Mouse (Mus musculus): ENCODE results near the gene Setd1a.
"Not testable (repeated sequence)": the region's sequence is repeated elsewhere in the genome, so short reads cannot be mapped to it uniquely, and the experiment has no call there.

Gene Setd1a

DNA sequence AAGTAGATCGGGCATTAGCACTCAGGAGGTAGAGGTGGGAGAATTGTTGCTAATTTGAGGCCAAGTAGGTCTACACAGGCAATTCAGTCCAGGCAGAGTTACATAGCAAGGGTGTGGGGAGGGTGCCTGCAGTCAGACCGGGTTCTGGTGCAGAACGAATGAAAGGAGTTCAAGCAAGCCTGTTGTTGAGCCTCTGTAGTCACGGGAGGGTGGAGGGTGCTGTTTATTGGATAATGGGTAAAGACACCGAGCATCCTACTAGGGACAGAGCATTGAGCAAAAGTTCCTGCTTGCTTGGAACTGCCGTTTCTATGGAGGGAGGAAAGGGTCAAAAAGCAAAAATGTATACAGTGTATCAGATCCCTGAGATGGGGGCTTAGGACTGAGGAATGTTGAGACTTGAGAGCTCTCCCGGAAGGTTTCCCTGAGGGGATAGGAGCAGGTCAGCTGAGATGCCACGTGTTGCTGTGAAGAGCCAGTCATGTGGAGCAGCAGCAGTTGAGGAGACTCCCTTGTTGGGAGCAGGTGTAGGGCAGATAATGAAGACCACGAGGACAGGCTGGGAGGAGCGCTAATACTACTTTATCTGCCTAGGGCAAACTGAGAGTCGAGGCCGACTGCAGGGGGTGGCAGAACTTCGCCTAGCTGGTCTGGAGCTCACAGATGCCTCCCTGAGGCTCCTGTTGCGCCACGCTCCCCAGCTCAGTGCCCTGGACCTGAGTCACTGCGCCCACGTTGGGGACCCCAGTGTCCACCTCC lies 9.4 kb upstream of the Setd1a start:
- DNase-seq: no peak

- DNase-seq: peak; percentile 65
Measured at GRCm38 (mm10) chr7:127767671-127768345, 8.7 kb upstream of the Setd1a start.

DNA sequence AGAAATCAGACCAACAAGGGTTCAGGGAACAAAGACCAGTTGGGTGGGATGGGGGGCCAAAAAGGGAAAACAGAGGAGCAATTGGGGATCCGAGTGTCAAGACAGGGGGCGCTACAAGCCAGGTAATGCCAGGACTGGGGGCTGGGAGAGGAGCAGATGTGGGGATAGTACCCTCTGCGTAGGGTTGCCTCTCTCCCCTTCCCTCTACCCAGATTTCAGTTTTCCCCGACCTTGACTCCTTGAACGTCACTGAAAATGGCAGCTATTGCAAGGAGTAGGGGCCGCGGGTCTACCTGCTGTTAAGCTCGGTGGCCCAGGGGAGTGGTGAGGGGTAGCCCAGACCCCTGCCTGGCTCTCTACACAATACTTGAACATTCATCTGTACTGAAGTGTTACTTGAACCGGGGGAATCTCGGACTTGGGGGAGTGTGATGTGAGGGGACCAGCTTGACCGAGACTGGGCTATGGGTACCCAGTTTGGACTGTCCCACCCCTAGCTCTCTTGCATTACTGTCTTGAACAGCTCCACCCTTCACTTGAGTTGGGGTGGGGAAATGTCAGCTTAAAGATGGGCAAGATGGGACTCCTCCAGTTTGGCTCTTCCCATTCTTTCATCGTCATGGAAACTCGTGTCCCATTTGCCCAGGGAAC lies 8.0 kb upstream of the Setd1a start:
- peak; percentile 63 for DNase-seq

DNA sequence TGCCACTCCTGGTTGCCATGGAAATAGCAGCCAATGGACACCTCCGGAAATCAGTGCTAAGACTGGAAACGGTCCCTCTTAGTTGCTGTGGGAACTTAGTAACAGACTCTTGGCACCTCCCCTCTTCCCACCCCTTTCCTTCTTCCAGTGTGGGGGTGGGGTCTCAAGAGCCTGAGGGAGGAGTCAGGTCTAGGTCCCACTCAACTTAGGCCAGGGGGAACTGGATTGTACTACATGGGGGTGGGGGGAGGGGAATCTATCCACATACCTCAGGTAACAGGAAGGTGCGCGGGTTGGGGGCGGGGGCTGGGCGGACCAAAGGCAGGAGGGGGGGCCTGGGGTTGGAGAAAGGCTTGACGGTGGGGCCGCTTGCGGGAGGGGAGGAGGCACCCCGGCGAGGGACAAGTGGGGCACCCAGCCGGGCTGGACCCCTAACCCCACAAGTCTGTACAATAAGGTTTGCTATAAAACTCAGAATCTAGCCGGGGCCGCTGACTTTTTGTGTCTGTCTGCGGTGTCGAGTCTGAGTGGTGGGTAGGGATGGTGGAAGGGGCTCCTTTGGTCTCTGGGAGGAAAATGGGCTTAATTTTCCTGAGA lies 7.4 kb upstream of the Setd1a start:
- peak; percentile 95 for DNase-seq

DNA sequence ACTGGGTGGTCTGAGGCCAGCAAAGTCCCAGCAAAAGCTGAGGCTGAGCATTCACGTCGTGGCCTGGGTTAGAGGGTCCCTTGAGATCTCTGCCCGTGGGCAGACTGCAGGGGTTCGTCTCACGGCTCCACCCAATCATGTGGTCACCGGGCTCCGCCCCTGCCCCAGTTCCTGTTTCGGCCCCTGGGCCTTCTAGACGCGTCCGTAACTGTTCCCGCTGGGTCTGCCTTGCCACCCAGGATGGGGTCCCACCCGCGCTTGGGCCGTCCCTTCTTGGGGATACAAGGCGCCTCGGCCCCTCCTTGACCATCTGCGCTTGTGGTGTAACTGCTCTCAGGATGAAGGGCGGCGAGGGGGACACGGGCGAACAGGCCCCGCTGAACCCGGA lies 6.8 kb upstream of the Setd1a start, which contains the start of gene Orai3:
Gene Orai3 (plus strand): TSS at position 165 of the 388 bp plus-strand sequence.
- peak; percentile 82 for DNase-seq

DNA sequence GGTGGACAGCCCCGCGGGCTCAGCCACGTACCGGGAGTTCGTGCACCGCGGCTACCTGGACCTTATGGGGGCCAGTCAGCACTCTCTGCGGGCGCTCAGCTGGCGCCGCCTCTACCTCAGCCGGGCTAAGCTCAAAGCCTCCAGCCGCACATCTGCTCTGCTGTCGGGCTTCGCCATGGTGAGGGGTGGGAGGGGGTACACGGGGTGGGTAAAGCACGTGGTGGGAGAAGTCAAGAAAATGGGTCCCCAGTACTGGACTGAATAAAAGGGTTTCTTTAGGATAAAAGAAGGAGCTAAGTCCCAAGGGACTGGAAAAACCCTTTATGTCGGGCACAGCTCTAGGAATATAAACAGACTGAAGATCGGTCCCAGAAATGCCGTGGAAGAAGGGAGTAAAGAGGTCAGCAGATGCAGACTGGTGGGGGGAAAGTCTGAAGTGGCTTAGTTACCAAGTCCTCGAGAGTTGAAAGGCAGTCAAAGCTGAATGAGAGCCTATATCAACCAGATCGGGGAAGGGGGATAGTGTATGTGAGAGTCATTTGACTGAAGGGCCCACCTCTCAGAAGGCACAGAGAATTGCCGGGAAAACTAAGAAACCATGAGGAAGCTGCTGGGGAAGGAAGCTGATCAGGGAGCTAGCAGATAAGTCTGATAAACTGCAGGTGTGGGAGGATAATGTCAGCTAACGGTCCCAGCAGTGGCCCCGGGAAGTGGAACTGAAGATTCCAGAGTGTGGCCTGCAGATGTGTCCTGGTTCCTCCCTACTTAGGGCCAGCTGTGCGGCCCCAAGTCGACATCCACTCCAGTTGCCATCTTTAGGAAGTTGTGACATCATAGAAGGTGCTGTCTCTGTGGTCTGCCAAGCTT lies 6.2 kb upstream of the Setd1a start:
- DNase-seq: no peak

DNA sequence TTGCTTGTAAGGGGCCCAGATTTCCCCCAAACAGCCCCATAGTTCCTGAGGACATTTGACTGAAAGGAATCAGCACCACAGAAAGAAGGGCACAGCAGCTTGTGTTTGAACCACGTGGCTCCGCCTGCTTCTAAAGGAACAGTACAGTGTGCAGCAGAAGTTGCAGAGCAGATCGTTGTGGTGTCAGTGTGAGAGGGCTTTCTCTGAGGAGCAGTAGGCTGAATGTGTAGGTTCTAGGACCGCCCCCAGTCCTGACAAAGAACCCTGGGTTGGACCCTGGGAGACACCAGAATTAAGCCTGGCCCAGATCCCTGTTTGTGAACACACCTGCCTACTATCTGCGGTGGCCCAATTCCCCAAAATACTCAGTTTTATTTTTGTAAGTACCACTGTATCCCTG lies 5.2 kb upstream of the Setd1a start:
- DNase-seq: no peak

- DNase-seq: no peak
Measured at GRCm38 (mm10) chr7:127772080-127772479, 4.4 kb upstream of the Setd1a start.

- DNase-seq: no peak
Measured at GRCm38 (mm10) chr7:127772557-127772956, 3.9 kb upstream of the Setd1a start.

DNA sequence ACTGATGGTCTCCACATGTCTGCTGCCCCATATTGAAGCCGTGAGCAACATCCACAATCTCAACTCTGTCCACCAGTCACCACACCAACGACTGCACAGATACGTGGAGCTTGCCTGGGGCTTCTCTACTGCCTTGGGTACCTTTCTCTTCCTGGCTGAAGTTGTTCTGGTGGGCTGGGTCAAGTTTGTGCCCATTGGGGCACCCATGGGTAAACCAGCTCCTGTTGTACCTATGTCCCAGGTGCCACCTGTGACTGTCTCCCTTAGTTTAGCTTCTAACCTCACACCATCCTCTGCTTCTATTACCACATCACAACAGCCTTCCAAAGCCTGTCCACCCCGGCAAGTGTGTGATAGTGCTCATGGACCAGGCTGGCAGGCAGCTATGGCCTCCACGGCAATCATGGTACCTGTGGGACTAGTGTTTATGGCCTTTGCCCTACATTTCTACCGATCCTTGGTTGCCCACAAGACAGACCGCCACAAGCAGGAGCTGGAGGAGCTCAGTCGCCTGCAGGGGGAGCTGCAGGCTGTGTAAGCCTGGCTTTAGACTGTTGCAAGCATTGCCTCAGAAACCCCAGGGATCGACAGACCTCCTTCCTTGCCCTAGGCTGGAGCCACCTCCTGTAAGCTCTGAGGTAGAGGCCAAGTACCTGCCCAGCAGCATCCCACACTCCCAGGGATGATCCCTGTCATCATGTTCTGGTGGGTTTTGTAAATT lies 2.6 kb upstream of the Setd1a start:
- DNase-seq: peak; percentile 87

GRCm38 (mm10) chr7:127775837-127776236 lies 633 bp upstream of the Setd1a start:
- not testable (repeated sequence) for DNase-seq

- peak; percentile 97 for DNase-seq
Measured at GRCm38 (mm10) chr7:127776878-127777473, 506 bp downstream of the Setd1a start.

DNA sequence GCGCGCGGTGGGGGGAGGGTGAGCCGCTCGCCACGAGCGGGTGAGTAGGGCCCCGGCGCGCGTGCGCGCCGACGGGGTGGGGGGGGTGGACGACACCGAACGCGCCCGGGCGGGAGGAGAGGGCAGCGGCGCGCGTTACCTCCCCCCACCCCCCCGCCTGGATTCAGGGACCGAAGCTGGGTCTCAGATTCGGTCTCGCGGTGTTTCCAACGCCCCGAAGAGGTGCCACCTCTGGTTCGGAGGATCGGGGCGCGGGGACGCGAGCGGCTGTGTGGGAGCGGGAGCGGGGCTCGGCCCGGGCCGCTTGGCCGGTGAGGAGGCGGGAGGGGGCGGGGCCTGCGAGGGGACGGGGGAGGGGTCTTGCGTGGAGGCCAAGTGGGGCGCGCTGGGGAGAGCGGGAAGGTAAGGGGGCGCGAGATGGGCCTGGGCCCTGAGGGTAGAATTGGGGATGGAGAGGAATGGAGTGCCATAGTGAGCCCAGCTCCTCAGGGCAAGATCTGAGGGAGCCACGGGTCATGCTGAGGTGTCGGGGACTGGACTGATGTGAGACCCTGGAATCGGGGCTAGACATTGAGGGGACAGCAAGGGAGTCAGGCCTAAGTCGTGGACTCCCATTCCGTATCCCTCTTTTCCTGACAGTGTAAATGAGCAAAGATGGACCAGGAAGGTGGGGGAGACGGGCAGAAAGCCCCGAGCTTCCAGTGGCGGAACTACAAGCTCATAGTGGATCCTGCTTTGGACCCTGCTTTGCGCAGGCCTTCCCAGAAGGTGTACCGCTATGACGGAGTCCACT lies 1.2 kb downstream of the Setd1a start:
- peak; percentile 62 for DNase-seq

- DNase-seq: peak; percentile 66
Measured at GRCm38 (mm10) chr7:127778350-127778749, 1.9 kb downstream of the Setd1a start.

- no peak for DNase-seq
Measured at GRCm38 (mm10) chr7:127785308-127785707, 8.8 kb downstream of the Setd1a start, which contains the start of gene Gm49388. Gm49388 (plus strand) TSS chr7:127785608.

DNA sequence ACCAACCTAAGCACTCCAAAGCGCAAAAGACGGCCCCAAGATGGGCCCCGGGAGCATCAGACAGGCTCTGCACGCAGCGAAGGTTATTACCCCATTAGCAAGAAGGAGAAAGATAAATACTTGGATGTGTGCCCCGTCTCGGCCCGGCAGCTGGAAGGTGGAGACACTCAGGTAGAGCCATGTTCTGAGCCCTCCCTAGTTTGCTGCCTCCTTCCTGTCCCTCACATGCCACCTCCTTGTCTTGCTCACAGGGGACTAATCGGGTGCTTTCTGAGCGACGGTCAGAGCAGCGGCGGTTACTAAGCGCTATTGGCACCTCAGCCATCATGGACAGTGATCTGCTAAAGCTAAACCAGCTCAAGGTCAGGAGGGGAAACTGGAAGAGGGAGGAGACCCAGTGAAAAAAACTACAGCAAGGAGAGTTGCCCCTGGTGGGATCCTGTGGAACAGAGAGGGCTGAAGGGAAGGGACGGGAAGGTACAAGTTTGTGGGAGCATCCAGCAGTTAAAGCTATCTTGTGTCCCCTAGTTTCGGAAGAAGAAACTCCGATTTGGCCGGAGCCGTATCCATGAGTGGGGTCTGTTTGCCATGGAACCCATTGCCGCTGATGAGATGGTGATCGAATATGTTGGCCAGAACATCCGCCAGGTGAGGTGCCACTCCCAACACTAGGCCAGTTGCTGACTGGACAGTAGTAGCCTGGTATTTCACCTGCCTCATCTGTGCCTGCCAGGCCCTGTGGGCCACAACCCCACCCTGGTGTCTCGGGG lies 20.8 kb downstream of the Setd1a start:
- DNase-seq: peak; percentile 60

- peak; percentile 98 for DNase-seq
Measured at GRCm38 (mm10) chr7:127798591-127798990, 22.1 kb downstream of the Setd1a start.

- DNase-seq: no peak
Measured at GRCm38 (mm10) chr7:127799211-127799610, 22.7 kb downstream of the Setd1a start.

DNA sequence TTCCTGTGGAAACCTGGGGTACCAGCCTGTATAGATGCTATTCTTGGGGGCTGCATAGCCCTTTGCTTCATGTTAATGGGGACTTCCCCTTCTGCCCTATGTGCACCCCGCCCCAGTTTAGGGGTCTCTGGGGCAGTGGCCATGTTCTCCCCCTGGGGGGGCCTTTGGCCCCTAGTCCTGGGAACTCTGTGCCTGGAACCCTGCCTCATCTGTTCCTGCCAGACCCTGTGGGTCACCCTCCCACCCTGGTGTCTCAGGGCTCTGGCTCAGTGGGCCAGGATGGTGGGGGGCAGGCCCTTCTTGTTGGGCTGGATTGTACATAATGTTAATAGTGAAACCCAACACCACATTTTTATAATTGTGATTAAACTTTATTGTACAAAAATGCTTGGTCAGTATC lies 23.3 kb downstream of the Setd1a start:
- DNase-seq: peak; percentile 71

All from cerebellum, adult 9-10 months (tissue).